Mouse (Mus musculus) lung, embryonic 15.5 days (tissue): ENCODE results near the gene Pgf. TPM values are rescaled to one million over a fixed set of nuclear protein-coding genes. Genes with fewer than 3 reads are reported as not detected.

ENCODE experiments used
- ATAC-seq: fragments of 200-750 bp; cut with Nextera tagmentation; 2 replicates; pipeline ENCODE4 v1.8.0; 2017; ENCODE audit warnings: moderate number of reproducible peaks, borderline replicate concordance; ENCODE audit not compliant: low FRiP score, low TSS enrichment; ENCODE audit errors: extremely low read depth
- H3K27ac ChIP-seq: fragments of 300-500 bp; sonication (generic); 2 replicates; pipeline ENCODE4 v1.5.1; 2015; ENCODE audit warnings: moderate library complexity, mild to moderate bottlenecking, inconsistent platforms
- H3K27me3 ChIP-seq: fragments of 300-500 bp; sonication (generic); 2 replicates; pipeline ENCODE4 v1.6.1; 2015; ENCODE audit warnings: inconsistent platforms
- H3K36me3 ChIP-seq: fragments of 300-500 bp; sonication (generic); 2 replicates; pipeline ENCODE4 v1.6.1; 2015; ENCODE audit warnings: inconsistent platforms
- H3K4me1 ChIP-seq: fragments of 300-500 bp; sonication (generic); 2 replicates; pipeline ENCODE4 v1.6.1; 2015; ENCODE audit warnings: inconsistent platforms
- H3K4me2 ChIP-seq: fragments of 300-500 bp; sonication (generic); 2 replicates; pipeline ENCODE4 v1.6.1; 2015; ENCODE audit warnings: inconsistent platforms, mild to moderate bottlenecking, moderate library complexity
- H3K4me3 ChIP-seq: fragments of 300-500 bp; sonication (generic); 2 replicates; pipeline ENCODE4 v1.5.1; 2015; ENCODE audit warnings: mild to moderate bottlenecking, inconsistent platforms
- H3K9ac ChIP-seq: fragments of 300-500 bp; sonication (generic); 2 replicates; pipeline ENCODE4 v1.6.1; 2015; ENCODE audit warnings: inconsistent platforms
- H3K9me3 ChIP-seq: fragments of 300-500 bp; sonication (generic); 2 replicates; pipeline ENCODE4 v1.6.1; 2016; ENCODE audit warnings: inconsistent platforms
- WGBS: fragments of 180-500 bp; shearing (Covaris S2); methylation state at CpG from one replicate; pipeline ENCODE4 v1.1.7; 2015; 5-methylcytosine and 5-hydroxymethylcytosine counted together
- polyA plus RNA-seq: library from polyadenylated mRNA; unstranded; fragments of >200 nt; fragmentation: Nextera tagmentation; extraction: Ambion mirVana; gene quantifications from 2 replicates; pipeline ENCODE4 v1.2.1, GENCODE M21; 2015

Gene Pgf
- 10.8 and 12.7 TPM in 2 replicates for polyA plus RNA-seq

DNA sequence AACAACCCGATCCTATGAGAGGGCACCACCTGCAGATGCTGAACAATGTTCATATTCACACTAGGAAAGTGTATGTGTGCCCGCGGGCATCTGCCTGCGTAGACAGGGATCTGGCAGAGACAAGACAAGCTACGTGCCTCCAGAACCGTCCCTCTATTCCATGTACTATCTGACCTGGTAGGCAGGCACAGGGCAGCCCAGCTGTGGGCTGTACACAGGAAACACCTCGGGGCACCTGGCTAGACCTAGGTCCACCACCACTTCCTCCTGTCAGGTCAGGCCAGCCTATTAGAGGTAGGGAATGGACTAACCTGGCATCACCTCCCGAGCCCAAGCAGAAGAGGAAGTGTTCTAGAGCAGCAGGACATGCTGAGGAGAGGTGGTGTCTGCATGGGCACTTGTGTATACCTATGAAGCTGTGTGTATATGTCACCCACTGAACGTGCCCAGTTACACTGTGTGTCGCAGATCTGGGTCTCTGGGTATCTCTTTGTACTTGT is at the start of gene Pgf:
TSS of gene Pgf (minus strand) at position 51 of the 500 bp plus-strand sequence.
- H3K36me3 ChIP-seq, result no peaks in the 10 kb centered on the region
- H3K4me2 ChIP-seq, result peak within 1 kb of the TSS; percentile 80
- H3K27ac ChIP-seq, result peak within 1 kb of the TSS; percentile 74
- peak within 1 kb of the TSS; percentile 40 for H3K9ac ChIP-seq
- peak within 1 kb of the TSS; percentile 39 for H3K4me3 ChIP-seq
- no peaks in the 10 kb centered on the region for H3K9me3 ChIP-seq
- WGBS, result 69% methylated on average over 10 of the region's 10 CpGs
- ATAC-seq, result no peak
- H3K27me3 ChIP-seq, result no peaks in the 10 kb centered on the region
- peaks cover 65% of the 10 kb centered on the region for H3K4me1 ChIP-seq

DNA sequence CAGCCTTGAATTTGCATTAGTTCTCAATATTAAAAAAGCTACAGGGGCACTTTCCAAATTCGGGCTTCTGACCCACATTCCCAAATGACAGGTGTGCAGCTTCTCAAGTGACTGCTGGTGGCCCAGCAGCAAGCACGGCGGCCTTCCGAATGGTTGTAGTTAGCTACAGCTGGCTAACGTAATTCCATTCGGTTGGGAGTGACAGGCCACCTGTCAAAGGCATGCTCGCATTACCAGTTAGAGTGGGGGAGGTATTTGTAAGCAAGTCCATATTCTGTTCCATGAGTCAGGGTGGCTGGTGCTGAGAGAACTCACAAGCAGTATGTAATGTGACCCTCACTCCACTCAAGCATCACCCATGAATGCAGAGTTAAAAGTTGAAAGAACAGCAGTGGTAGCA is 49.6 kb upstream of the Pgf start:
- Histone ChIP-seq H3K9me3 (no peaks in the 10 kb centered on the region), H3K4me2 (no peak overlapping the region), H3K27ac (no peak overlapping the region), H3K9ac (no peak overlapping the region), H3K4me3 (no peak overlapping the region), H3K4me1 (peaks cover 6% of the 10 kb centered on the region; the same call in 1 of the 2 replicates), H3K36me3 (peaks cover 47% of the 10 kb centered on the region), H3K27me3 (no peaks in the 10 kb centered on the region)
- 54% methylated on average over 7 of the region's 7 CpGs for WGBS
- no peak for ATAC-seq

DNA sequence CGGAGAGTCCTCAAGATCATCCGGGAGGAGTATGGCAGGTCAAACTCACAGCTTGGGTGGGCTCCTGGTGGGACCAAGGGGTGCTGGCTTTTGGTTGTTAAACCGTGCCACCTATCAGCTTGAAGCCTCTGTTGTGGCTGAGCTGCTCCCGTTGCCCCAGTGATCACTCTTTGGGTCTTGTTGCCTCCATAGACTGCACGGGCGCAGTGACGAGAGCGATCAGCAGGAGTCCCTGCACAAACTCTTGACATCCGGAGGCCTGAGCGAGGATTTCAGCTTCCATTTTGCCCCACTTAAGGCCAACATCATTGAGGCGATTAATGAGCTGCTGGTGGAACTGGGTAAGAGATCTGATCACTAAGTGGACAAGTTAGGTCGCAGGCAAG is 42.3 kb upstream of the Pgf start:
- Histone ChIP-seq H3K4me3 (peak overlapping the region; percentile 91), H3K4me2 (peak overlapping the region; percentile 93), H3K9me3 (no peaks in the 10 kb centered on the region), H3K27me3 (no peaks in the 10 kb centered on the region), H3K27ac (peak overlapping the region; percentile 46), H3K36me3 (peaks cover 35% of the 10 kb centered on the region), H3K4me1 (peaks cover 21% of the 10 kb centered on the region), H3K9ac (peak overlapping the region; percentile 71)
- WGBS, result 2% methylated on average over 12 of the region's 12 CpGs
- ATAC-seq, result no peak

DNA sequence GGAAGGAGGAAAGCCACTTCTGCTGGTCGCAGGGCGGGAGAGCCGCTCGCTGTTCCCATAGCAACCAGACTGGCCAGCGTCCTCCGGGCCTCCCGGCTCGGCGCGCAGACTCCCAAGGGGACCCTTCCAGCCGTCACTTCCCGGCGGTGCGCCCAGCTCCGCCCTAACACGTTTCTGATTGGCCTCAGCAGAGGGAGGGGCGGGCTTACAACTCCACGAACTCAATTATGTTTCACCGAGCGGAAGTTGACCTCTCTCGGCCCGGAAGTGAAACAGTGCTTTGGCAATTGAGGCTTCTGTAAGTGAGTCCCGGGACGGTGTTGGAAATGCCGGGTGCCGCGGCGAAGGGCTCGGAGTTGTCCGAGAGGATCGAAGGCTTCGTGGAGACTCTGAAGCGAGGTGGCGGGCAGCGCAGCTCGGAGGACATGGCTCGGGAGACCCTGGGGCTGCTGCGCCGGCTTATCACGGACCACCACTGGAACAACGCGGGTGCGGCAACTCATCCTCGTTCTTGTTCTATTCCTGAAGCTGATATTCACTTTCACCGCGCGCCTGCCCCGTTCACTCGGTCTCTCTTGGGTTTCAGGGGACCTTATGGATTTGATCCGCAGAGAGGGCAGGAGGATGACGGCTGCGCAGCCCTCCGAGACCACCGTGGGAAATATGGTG is 41.8 kb upstream of the Pgf start, which contains the start of gene Eif2b2:
TSS of gene Eif2b2 (plus strand) at position 246 of the 669 bp plus-strand sequence.
- peak within 1 kb of the TSS; percentile 93 for H3K4me2 ChIP-seq
- no peaks in the 10 kb centered on the region for H3K9me3 ChIP-seq
- H3K36me3 ChIP-seq, result peaks cover 29% of the 10 kb centered on the region
- H3K27ac ChIP-seq, result peak within 1 kb of the TSS; percentile 55
- H3K4me3 ChIP-seq, result peak within 1 kb of the TSS; percentile 91
- H3K4me1 ChIP-seq, result peaks cover 21% of the 10 kb centered on the region
- H3K9ac ChIP-seq, result peak within 1 kb of the TSS; percentile 71
- WGBS, result under 1% methylated on average over 54 of the region's 54 CpGs
- no peaks in the 10 kb centered on the region for H3K27me3 ChIP-seq
- peak; percentile 100 for ATAC-seq

DNA sequence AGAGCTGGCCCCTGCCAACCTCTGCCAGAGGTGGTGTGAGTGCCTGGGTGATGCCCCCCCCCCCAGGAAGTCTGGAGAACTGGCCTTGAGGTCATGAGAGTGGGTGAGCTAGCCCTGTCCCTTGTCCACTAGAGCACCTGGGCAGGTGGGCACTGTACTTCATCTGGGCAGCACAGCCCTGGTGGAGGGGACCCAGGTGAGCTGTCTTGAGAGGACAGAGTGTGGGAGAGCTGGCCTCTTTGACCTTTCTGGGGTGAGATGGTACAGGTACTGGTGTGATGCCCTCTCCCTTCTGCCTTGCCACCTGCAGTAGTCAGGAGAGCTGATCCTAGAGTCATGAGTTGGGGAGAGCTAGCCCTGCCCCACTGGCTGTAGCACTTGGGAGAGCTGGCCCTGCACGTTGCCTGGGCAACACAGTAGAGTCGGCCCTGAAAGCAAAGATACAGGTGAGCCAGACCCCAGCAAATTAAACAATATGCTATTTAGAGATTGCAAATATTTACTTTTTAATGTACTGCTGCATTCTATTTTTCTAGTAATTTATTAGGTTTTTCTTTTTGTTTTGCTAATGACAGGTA is 40.2 kb upstream of the Pgf start:
- Histone ChIP-seq H3K4me3 (no peak overlapping the region), H3K4me2 (no peak overlapping the region), H3K9me3 (no peaks in the 10 kb centered on the region), H3K27ac (no peak overlapping the region), H3K27me3 (no peaks in the 10 kb centered on the region), H3K9ac (no peak overlapping the region), H3K4me1 (peaks cover 21% of the 10 kb centered on the region), H3K36me3 (peaks cover 15% of the 10 kb centered on the region)
- ATAC-seq, result no peak
- 53% methylated on average over 2 of the region's 2 CpGs for WGBS

DNA sequence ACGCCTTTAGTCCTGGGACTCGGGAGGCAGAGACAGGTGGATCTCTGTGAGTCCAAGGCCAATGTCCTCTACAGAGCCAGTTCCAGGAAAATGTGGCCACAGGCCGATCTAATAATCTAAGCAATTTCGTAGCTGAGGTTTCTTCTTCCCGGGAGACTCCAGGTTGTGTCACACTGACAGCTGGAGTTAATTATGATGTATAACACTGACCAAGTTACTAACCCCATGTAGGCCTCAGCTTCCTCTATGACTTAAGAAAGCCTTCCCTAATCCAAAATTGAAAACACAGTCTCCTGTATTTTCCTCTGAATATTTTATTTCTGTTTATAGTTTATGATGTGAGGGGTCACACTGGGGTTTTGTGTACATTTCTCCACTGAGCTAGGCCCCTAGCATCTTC is 37.4 kb upstream of the Pgf start:
- Histone ChIP-seq H3K9ac (no peak overlapping the region), H3K27me3 (no peaks in the 10 kb centered on the region), H3K4me1 (peaks cover 10% of the 10 kb centered on the region), H3K9me3 (no peaks in the 10 kb centered on the region), H3K27ac (no peak overlapping the region), H3K4me3 (no peak overlapping the region), H3K36me3 (no peaks in the 10 kb centered on the region), H3K4me2 (no peak overlapping the region)
- 68% methylated on average over 5 of the region's 5 CpGs for WGBS
- ATAC-seq, result no peak

DNA sequence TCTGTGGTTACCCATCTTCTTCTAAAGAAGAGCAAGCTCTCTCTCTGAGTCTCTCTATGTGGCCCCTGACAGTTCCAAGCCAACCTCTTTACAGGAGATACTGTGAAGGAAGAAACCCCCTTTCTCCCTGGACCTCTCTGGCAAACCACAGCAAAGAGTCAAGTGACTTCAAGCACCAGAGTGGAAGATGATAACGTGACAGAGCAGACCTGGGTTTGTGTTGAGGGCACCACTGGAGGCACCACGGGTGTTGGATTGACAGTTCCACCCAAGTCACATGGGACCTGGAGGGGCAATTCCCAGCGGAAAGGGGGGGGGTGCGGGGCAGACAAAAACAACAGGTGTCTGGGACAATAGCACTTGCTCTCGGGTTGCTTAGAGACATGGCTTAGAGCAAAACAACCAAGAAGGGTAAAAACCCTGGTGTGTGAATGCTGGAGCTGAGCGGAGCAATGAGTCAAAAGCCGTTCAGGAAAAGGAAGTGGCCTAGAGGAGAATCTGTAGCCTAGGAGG is 31.2 kb upstream of the Pgf start:
- H3K4me3 ChIP-seq, result no peak overlapping the region
- H3K4me2 ChIP-seq, result no peak overlapping the region
- WGBS, result 29% methylated on average over 7 of the region's 7 CpGs
- no peak overlapping the region for H3K27ac ChIP-seq
- H3K9ac ChIP-seq, result no peak overlapping the region
- 0 out of 2 replicates have a peak, but pooled peaks cover 3% of the 10 kb centered on the region for H3K4me1 ChIP-seq
- no peak for ATAC-seq
- no peaks in the 10 kb centered on the region for H3K36me3 ChIP-seq
- no peaks in the 10 kb centered on the region for H3K27me3 ChIP-seq
- no peaks in the 10 kb centered on the region for H3K9me3 ChIP-seq

DNA sequence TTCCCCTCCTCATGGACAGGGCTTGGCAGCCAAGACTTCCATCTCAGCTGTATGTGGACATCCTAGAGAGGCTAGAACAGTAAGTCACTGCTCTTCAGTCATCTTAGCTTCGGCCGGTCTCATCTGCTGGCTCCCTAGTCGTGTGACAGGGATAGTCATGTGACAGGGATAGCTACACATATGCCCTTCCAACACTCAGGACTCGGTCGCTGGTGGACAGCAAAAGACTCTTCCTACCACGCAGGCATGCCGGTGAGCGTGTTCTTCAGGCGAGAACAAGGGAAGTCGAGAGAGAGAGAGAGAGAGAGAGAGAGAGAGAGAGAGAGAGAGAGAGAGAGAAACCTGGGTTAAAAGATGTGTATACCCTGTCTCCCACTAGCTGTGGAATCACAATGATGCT is 27.8 kb upstream of the Pgf start:
- Histone ChIP-seq H3K27me3 (no peaks in the 10 kb centered on the region), H3K4me3 (no peak overlapping the region), H3K4me2 (no peak overlapping the region), H3K27ac (no peak overlapping the region), H3K4me1 (peaks cover 16% of the 10 kb centered on the region), H3K36me3 (no peaks in the 10 kb centered on the region), H3K9me3 (no peaks in the 10 kb centered on the region), H3K9ac (no peak overlapping the region)
- WGBS, result 87% methylated on average over 10 of the region's 10 CpGs
- no peak for ATAC-seq

DNA sequence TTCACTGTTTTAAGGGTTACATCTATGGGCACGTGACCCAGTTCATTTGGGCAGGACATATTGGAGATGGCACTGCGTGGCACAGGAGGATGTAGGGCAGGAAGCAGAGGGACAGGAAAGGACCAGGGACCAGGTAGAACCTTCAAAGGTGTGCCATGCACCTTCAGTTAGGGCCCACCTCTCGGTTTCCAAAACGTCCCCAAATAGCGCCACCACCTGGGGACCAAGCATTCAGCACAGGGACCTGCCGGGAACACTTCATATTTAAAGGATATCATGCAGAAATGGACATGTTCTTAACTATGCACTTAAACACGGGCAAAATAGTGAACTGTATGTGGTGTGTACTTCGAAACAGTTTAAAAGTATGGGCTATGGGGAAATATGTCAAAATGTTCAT is 26.5 kb upstream of the Pgf start:
- Histone ChIP-seq H3K4me1 (peaks cover 16% of the 10 kb centered on the region), H3K27me3 (no peaks in the 10 kb centered on the region), H3K9ac (no peak overlapping the region), H3K27ac (no peak overlapping the region), H3K36me3 (no peaks in the 10 kb centered on the region), H3K4me3 (no peak overlapping the region), H3K9me3 (no peaks in the 10 kb centered on the region), H3K4me2 (no peak overlapping the region)
- ATAC-seq, result no peak
- 51% methylated on average over 8 of the region's 8 CpGs for WGBS

DNA sequence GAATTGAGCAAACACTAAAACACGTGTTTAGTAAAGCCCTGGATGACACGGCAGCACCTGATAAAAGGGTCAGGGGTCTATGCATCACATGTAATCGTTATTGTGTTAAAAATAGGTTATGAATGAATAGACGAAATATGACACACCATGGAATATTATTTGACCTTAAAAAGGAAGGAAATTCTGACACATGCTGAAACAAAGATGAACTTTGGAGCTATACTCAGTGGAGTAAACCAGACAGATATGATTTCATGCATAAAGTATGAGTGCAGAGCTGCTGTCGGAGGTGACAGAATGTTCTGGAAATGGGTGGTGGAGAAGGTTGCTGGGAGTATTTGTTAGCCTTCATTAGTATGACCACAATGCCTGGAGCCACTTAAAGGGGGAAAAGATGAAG is 26.1 kb upstream of the Pgf start:
- ATAC-seq, result no peak
- Histone ChIP-seq H3K9me3 (no peaks in the 10 kb centered on the region), H3K4me2 (no peak overlapping the region), H3K9ac (no peak overlapping the region), H3K36me3 (no peaks in the 10 kb centered on the region), H3K27ac (no peak overlapping the region), H3K4me3 (no peak overlapping the region), H3K4me1 (peaks cover 16% of the 10 kb centered on the region), H3K27me3 (no peaks in the 10 kb centered on the region)
- 53% methylated on average over 5 of the region's 5 CpGs for WGBS

DNA sequence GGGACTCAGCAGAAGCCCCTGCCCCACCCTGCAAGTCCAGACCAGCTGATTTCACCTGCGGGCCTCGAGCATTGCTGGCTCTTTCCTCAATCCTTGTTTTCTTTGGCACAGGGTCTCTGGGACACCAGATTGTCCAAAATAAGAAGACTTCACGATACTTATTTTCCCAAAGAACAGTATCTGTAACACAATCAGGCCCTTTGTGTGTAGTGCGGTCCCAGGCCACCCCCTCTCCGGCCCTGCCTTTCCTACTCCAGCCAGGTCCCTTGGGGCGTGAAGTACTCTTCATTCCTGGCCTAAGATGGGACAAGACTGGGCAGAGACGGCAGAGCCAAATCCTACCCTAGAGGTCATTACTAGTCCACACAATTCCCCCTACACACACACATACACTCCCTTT is 24.6 kb upstream of the Pgf start:
- no peaks in the 10 kb centered on the region for H3K36me3 ChIP-seq
- H3K9ac ChIP-seq, result no peak overlapping the region
- no peak overlapping the region for H3K4me3 ChIP-seq
- no peak for ATAC-seq
- H3K27ac ChIP-seq, result peak overlapping the region; percentile 63; the same call in 1 of the 2 replicates
- 77% methylated on average over 7 of the region's 7 CpGs for WGBS
- H3K4me1 ChIP-seq, result peaks cover 26% of the 10 kb centered on the region
- no peak overlapping the region for H3K4me2 ChIP-seq
- H3K9me3 ChIP-seq, result no peaks in the 10 kb centered on the region
- no peaks in the 10 kb centered on the region for H3K27me3 ChIP-seq

DNA sequence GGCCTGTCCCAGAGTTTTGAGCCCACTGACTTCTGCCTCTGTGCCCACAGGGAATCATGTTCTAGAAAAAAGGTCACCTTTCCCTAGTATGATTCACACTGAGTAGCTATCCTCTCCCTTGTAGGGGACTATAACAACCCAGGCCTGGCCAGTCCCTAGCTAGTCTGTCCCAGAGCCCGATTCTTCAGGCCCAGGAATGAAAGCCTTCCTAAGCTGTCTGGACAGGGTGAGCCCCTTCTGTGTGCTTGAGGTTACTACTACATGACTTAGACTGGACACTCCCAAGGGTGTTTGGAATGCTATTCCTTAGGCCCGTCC is 24.2 kb upstream of the Pgf start:
- H3K9me3 ChIP-seq, result no peaks in the 10 kb centered on the region
- H3K27ac ChIP-seq, result peak overlapping the region; percentile 63
- no peaks in the 10 kb centered on the region for H3K36me3 ChIP-seq
- no peak overlapping the region for H3K4me2 ChIP-seq
- 75% methylated on average over 2 of the region's 2 CpGs for WGBS
- no peak for ATAC-seq
- no peak overlapping the region for H3K4me3 ChIP-seq
- H3K27me3 ChIP-seq, result no peaks in the 10 kb centered on the region
- H3K4me1 ChIP-seq, result peaks cover 27% of the 10 kb centered on the region
- no peak overlapping the region for H3K9ac ChIP-seq
